In the genomic region with DNA sequence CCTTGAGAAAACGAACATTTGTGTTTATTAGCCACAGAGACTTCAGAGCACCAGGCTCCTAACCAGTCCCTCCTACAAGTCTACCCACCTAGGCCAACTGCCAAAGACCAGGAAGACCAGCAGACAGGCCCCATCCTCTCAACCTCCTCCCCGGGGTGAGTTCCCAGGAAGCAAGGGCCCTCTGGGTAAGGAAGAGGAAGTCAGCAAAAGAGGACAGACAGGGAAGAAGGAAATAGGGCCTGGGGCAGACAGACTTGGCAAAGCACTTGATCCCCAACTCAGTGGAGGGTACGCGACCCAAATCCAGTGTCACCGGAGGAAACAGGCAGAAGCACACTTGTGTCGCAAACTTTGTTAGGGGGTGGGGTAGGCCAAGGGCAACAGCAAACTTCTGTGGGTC, we compare ENCODE assay signal across 19 mouse cellular contexts. TPM values are rescaled to one million over a fixed set of nuclear protein-coding genes. Genes with fewer than 3 reads are reported as not detected.
DNase-seq lines count a peak whose midpoint lies in the region; ATAC-seq lines count a peak whose summit lies in the region.
"Had no signal": no experiment of that assay in that cellular context is flagged by ENCODE, and none has a peak within 500 bp of the region (broad histone marks: within the 10 kb centered on the region; RNA-seq: fewer than 3 reads in every experiment).

No protein-coding gene starts in this region.

- H3K9ac ChIP-seq in limb, embryonic 12.5 days (replicated peaks): no peak overlapping the region
- no peak overlapping the region for H3K9ac ChIP-seq in forebrain, embryonic 16.5 days (replicated peaks; ENCODE audit: low read depth, low read length)
- H3K9ac ChIP-seq: liver, embryonic 12.5 days had no signal

- H3K27me3 ChIP-seq in limb, embryonic 12.5 days: peaks cover 23% of the 10 kb centered on the region
- H3K27me3 ChIP-seq in limb, embryonic 10.5 days (ENCODE audit: low read depth, poor library complexity, severe bottlenecking): peaks cover 32% of the 10 kb centered on the region
- H3K27me3 ChIP-seq in forebrain, embryonic 16.5 days (replicated peaks; ENCODE audit: control insufficient read depth, insufficient read depth, low read length): no peaks in the 10 kb centered on the region
- peaks cover 60% of the 10 kb centered on the region for H3K27me3 ChIP-seq in midbrain, embryonic 10.5 days (ENCODE audit: low read depth, poor library complexity, severe bottlenecking)
- H3K27me3 ChIP-seq: Patski had no signal

- no peak overlapping the region for H3K27ac ChIP-seq in limb, embryonic 12.5 days
- H3K27ac ChIP-seq in limb, embryonic 10.5 days: no peak overlapping the region
- H3K27ac ChIP-seq in forebrain, embryonic 16.5 days (ENCODE audit: low read length): no peak overlapping the region
- H3K27ac ChIP-seq in midbrain, embryonic 10.5 days (replicated peaks): peak overlapping the region; percentile 95
- H3K27ac ChIP-seq: liver, embryonic 12.5 days had no signal

- 90% methylated on average over 6 of the region's 6 CpGs for WGBS in limb, embryonic 12.5 days
- 94% methylated on average over 6 of the region's 6 CpGs for WGBS in limb, embryonic 10.5 days
- WGBS in forebrain, embryonic 16.5 days: 93% methylated on average over 6 of the region's 6 CpGs
- 95% methylated on average over 6 of the region's 6 CpGs for WGBS in midbrain, embryonic 10.5 days

- no peak for ATAC-seq in limb, embryonic 12.5 days (ENCODE audit: insufficient number of reproducible peaks, insufficient read depth, low FRiP score, low TSS enrichment, low read depth)
- no peak for ATAC-seq in forebrain, embryonic 16.5 days
- ATAC-seq: CD4-positive, CD25-positive, alpha-beta regulatory T cell, adult 4 months; liver, embryonic 12.5 days; Patski had no signal

- intact Hi-C loops in left cerebral cortex, postnatal 14 days (cut with DNase I): no loop called here

- peaks cover 76% of the 10 kb centered on the region for H3K4me1 ChIP-seq in limb, embryonic 12.5 days (replicated peaks)
- H3K4me1 ChIP-seq in limb, embryonic 10.5 days: peaks cover 78% of the 10 kb centered on the region
- peaks cover 75% of the 10 kb centered on the region for H3K4me1 ChIP-seq in forebrain, embryonic 16.5 days (replicated peaks; ENCODE audit: control insufficient read depth, insufficient read depth, low read length)
- H3K4me1 ChIP-seq in midbrain, embryonic 10.5 days: peaks cover 93% of the 10 kb centered on the region

- H3K4me3 ChIP-seq in limb, embryonic 12.5 days (replicated peaks): no peak overlapping the region
- no peak overlapping the region for H3K4me3 ChIP-seq in limb, embryonic 10.5 days
- no peak overlapping the region for H3K4me3 ChIP-seq in forebrain, embryonic 16.5 days (replicated peaks; ENCODE audit: low read length)
- peak overlapping the region; percentile 59 for H3K4me3 ChIP-seq in midbrain, embryonic 10.5 days
- H3K4me3 ChIP-seq: erythroblast, embryonic 14.5 days; liver, embryonic 12.5 days had no signal

- no peaks in the 10 kb centered on the region for H3K9me3 ChIP-seq in limb, embryonic 12.5 days
- H3K9me3 ChIP-seq in limb, embryonic 10.5 days (replicated peaks): no peaks in the 10 kb centered on the region
- no peaks in the 10 kb centered on the region for H3K9me3 ChIP-seq in forebrain, embryonic 16.5 days (ENCODE audit: control insufficient read depth, low read length)
- H3K9me3 ChIP-seq in midbrain, embryonic 10.5 days (replicated peaks): no peaks in the 10 kb centered on the region
- H3K9me3 ChIP-seq: liver, embryonic 12.5 days had no signal

- peaks cover 22% of the 10 kb centered on the region for H3K36me3 ChIP-seq in limb, embryonic 12.5 days
- H3K36me3 ChIP-seq in limb, embryonic 10.5 days: peaks cover 34% of the 10 kb centered on the region
- no peaks in the 10 kb centered on the region for H3K36me3 ChIP-seq in forebrain, embryonic 16.5 days (ENCODE audit: control insufficient read depth, insufficient read depth)
- H3K36me3 ChIP-seq in midbrain, embryonic 10.5 days: peaks cover 35% of the 10 kb centered on the region

- no peak for DNase-seq in limb, embryonic 10.5 days (ENCODE audit: low spot score)
- DNase-seq in midbrain, embryonic 10.5 days (ENCODE audit: low spot score): no peak
- no peak for DNase-seq in left cerebral cortex, postnatal 14 days (ENCODE audit: low spot score in 2 of 2)
- DNase-seq in spleen, postnatal 36 days (ENCODE audit: low spot score in 2 of 2): no peak
- DNase-seq in ovary, postnatal 36 days (ENCODE audit: low spot score): no peak
- DNase-seq: adrenal gland, adult 8-10 months; gastrocnemius, postnatal 25 days; heart, postnatal 14 days; kidney, adult 9 months; lung, postnatal 14 days; right cerebral cortex, adult 18-20 months; thymus, postnatal 4 days had no signal

- H3K4me2 ChIP-seq in limb, embryonic 12.5 days: peak overlapping the region; percentile 63; the same call in 1 of the 2 replicates
- peak overlapping the region; percentile 82 for H3K4me2 ChIP-seq in forebrain, embryonic 16.5 days (ENCODE audit: low read length)
- H3K4me2 ChIP-seq: liver, embryonic 12.5 days had no signal

RNA-seq across cellular contexts. Expression of gene Fam110a, which starts 10.6 kb away (rescaled TPM):
- polyA plus RNA-seq in limb, embryonic 12.5 days (2016; fragmentation: Nextera tagmentation; extraction: Ambion mirVana): 29.3 and 31.7 TPM in 2 replicates
- polyA plus RNA-seq in limb, embryonic 10.5 days (2016; fragmentation: Nextera tagmentation; extraction: Ambion mirVana): 35.0 and 37.9 TPM in 2 replicates
- polyA plus RNA-seq in forebrain, embryonic 16.5 days (2015; fragmentation: Nextera tagmentation; extraction: Ambion mirVana): 66.5 and 69.2 TPM in 2 replicates
- 79.8 and 108 TPM in 2 replicates for polyA plus RNA-seq in midbrain, embryonic 10.5 days (2016; fragmentation: Nextera tagmentation; extraction: Ambion mirVana)
- 1 to 10 TPM; 5.0 to 6.8 TPM for total RNA-seq in left cerebral cortex, postnatal 14 days (2021)

RNA-seq across cellular contexts. Expression of gene Slc52a3, which starts 26.9 kb away (rescaled TPM):
- polyA plus RNA-seq in limb, embryonic 12.5 days (2016; fragmentation: Nextera tagmentation; extraction: Ambion mirVana): 0.97 and 1.2 TPM in 2 replicates
- 0.77 and 1.3 TPM in 2 replicates for polyA plus RNA-seq in limb, embryonic 10.5 days (2016; fragmentation: Nextera tagmentation; extraction: Ambion mirVana)
- polyA plus RNA-seq in forebrain, embryonic 16.5 days (2015; fragmentation: Nextera tagmentation; extraction: Ambion mirVana): 1.5 and 1.9 TPM in 2 replicates
- polyA plus RNA-seq in midbrain, embryonic 10.5 days (2016; fragmentation: Nextera tagmentation; extraction: Ambion mirVana): 0.81 and 0.87 TPM in 2 replicates
- total RNA-seq in left cerebral cortex, postnatal 14 days (2021): 1 to 10 TPM; 3.8 to 3.9 TPM

RNA-seq across cellular contexts. Expression of gene Angpt4, which starts 58.4 kb away (rescaled TPM):
- polyA plus RNA-seq in limb, embryonic 12.5 days (2016; fragmentation: Nextera tagmentation; extraction: Ambion mirVana): 0.11 and 0.26 TPM in 2 replicates
- polyA plus RNA-seq in limb, embryonic 10.5 days (2016; fragmentation: Nextera tagmentation; extraction: Ambion mirVana): 0.46 and 0.48 TPM in 2 replicates
- polyA plus RNA-seq in forebrain, embryonic 16.5 days (2015; fragmentation: Nextera tagmentation; extraction: Ambion mirVana): 0.10 and 0.14 TPM in 2 replicates
- polyA plus RNA-seq in midbrain, embryonic 10.5 days (2016; fragmentation: Nextera tagmentation; extraction: Ambion mirVana): 0.06 and 0.32 TPM in 2 replicates
- under 1 TPM; 0.20 to 0.23 TPM for total RNA-seq in left cerebral cortex, postnatal 14 days (2021)
- total RNA-seq: monocyte, adult 5-6 weeks had no signal
- polyA plus RNA-seq: CD4-positive, CD25-positive, alpha-beta regulatory T cell, adult 4 months; erythroblast, embryonic 14.5 days had no signal
